Mouse (Mus musculus): Measurements from ENCODE around the gene Exosc1. TPM values are rescaled to one million over a fixed set of nuclear protein-coding genes. Genes with fewer than 3 reads are reported as not detected.

Gene Exosc1
- 43.0 TPM for polyA plus RNA-seq (2015; fragmentation: Illumina TruSeq; extraction: RNeasy Lipid Tissue Mini Kit (QIAGEN cat#74804); ENCODE audit: insufficient read depth, low replicate concordance)

DNA sequence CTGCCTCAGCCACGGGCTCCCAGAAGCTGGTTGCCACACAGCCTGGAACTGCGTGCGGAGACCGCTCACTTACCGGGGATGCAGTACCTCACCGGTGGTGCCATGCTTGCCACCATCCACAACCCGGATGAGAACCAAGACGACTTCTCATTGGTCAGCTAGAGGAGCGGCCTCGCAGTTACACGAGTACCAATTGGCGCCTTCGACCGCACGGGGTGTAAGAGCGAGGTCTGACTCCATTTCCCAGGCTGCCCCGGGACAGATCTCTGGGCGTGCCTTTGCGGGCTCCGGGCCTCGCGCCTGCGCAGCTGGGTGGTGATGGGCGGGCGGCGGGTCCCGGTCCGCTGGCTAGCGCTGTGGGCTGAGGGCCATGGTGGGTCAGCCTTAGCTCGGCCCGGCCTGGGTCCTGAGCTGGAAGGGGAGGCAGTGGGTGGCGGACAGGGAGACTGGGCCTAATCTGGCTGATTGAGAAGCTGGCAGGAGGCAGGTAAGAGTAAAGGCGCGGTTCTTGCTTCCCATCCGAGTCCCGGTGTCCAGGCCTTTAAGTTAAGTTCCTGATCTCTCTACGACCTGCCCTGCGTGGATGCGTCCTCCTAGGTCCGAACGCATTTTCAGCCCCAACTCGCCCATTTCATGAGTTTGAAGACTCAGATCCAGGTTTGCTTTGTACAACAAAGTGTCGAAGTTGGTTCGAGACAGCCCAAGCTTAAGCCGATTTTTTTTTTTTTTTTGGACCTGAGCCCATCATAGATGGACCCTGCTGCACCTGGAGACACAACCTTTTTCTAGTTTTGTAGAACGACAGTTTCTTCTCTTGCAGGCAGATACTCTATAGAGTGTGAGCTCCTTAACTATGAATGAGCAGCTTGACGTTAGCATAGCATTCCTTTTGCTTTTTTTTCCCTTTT lies at the start of gene Exosc1, which contains the start of gene Zdhhc16:
Exosc1 (minus strand) TSS at position 245 of the 908 bp plus-strand sequence.
Zdhhc16 (plus strand) TSS at position 302 of the 908 bp plus-strand sequence.

DNA sequence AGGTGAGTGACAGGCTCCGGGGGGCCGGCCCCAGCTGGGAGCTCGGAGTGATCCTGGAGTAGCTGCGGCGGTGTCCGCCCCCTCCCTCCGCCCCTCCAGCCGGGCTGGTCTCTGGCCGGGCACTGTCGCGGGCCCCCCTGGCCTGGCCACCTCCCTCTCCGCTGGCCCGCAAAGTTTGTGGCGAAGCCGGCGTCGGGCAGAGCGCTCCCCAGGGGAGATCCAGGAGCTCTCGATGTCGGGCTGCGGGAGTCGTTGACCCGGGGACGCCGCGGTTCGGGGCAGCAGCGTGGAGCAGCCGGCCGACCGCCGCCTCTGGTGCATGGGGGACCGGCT lies 48.3 kb upstream of the Exosc1 start, which contains the start of gene Ubtd1:
Ubtd1 (plus strand) TSS at position 169 of the 333 bp plus-strand sequence.

DNA sequence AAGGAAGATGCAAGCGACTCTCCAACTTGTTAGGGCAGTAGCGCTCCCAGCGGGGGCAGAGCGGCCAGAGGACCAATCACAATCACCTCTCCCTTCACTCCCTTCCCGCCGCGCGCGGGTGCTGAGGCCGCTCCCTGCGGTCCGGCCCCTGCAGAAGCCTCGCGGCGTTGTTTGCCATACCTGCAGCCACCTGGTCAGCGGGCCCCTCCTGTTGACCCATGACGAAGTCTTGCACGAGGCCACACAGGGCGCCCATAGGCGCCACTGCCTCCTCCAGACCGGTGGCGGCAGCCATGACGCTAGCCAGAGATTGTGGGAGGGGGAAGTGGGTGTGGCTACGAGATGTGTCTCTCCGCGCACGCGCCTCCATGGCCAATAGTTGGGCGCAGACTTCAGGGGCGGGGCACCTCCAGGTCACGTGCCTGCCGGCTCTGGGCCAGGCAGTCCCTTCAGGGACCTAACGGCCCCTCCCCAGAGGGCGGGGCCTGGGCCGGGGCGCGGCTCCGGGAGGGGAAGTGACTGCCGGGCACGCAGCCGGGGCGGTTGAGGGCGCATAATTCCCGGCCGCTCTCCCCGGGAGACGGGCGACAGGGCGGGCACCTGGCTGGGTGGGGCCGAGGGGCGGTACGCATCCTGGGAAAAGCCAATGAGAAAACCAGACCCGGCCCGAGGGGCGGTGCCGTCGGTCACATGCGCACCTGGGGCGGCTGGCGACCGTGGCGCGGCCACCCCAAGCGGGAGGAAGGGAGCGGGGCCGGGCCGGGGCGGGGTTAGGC lies 47.8 kb upstream of the Exosc1 start, which contains the start of gene Mms19:
Mms19 (minus strand) TSS at position 339 of the 776 bp plus-strand sequence.

DNA sequence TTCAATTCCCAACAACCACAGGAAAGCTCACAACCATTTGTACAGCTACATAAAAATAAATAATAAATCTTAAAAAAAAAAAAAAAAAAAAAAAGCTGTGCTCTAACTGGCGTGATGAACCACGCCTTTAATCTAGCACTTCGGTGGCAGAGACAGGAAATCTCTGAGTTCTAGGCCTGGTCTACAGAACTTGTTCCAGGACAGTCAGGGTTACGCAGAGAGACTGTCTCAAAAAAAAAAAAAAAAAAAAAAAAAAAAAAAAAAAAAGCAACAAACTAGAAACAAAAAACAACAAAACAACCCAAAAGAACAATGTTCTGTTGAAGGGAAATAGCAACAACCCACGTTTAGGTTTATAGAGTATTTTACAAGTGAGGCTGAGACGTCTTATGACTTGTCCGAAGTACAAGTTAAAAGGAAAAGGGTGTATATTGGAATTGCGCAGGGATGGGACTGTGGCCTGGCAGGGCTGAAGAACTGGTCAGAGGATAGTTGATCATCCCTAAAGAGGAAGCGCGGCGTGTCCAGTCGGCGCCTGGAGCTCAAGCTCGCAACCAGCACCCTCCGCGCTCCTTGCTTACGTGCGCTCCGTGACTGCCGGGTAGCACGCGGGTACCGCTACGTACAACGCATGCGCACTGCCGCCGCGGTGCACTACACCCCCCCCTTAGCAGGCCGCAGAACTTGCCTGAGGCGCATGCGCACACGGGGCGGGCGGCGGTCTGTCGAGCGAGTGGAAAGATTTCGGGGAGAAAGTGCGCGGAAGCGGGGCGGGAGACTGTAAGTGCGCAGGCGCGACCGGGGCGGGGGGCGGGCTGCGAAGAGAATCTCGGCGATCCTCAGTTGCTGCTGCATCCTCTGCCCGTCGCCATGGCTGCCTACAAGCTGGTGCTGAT lies 21.8 kb downstream of the Exosc1 start, which contains the start of gene Pgam1:
Pgam1 (plus strand) TSS at position 746 of the 896 bp plus-strand sequence.

DNA sequence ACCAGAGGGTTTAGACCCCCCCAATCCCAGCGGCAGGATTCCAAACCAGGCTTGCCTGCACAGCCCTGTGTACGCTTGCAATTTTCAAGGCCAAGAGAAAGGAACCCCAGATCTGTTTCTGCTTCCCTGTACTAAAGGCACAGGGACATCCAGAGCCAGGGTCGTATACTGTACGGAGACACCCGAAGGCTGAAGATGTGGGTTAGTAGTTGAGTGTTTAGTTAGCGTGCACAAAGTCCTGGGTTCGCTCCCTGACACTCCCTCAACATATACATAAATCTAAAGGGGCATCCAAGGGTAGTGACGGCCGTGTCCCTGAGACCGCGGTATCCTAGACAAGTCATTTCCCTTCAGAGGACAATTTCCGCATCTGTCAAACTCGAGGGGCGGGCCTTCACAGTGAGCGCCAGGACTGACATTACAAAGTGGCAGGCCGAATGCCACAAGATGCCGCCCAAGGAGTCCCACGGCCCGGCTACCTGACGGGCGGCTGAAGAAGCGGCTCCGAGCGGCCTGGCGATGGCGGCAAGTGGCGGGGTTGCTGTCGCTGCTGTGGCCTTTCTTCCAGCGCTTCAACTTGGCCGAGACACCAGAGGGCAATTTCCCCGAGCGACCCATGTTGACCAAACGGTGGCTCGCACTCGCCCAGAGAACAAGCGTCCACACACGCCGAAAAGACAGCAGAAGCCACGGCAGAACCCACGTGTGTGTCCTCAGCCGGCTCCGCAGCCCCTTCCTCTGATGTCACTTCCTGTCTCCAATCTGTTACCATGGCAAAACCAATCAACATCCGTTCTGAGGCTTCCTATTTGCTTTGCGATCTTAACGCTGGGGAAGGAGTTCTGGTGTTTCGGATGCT lies 37.5 kb downstream of the Exosc1 start, which contains the start of gene Rrp12:
Rrp12 (minus strand) TSS at position 714 of the 859 bp plus-strand sequence.

Other genes starting within 250 kb of the Exosc1 start
- gene Slit1, start 189.8 kb downstream of the Exosc1 start, polyA plus RNA-seq (2015; fragmentation: Illumina TruSeq; extraction: RNeasy Lipid Tissue Mini Kit (QIAGEN cat#74804); ENCODE audit: insufficient read depth, low replicate concordance): 0.59 TPM
- 21.3 TPM for gene Arhgap19, start 131.4 kb downstream of the Exosc1 start, polyA plus RNA-seq (2015; fragmentation: Illumina TruSeq; extraction: RNeasy Lipid Tissue Mini Kit (QIAGEN cat#74804); ENCODE audit: insufficient read depth, low replicate concordance)
- gene Frat1, start 103.5 kb downstream of the Exosc1 start, polyA plus RNA-seq (2015; fragmentation: Illumina TruSeq; extraction: RNeasy Lipid Tissue Mini Kit (QIAGEN cat#74804); ENCODE audit: insufficient read depth, low replicate concordance): 5.9 TPM
- gene Frat2, start 85.3 kb downstream of the Exosc1 start, polyA plus RNA-seq (2015; fragmentation: Illumina TruSeq; extraction: RNeasy Lipid Tissue Mini Kit (QIAGEN cat#74804); ENCODE audit: insufficient read depth, low replicate concordance): 6.5 TPM
- gene Rrp12, start 37.2 kb downstream of the Exosc1 start, polyA plus RNA-seq (2015; fragmentation: Illumina TruSeq; extraction: RNeasy Lipid Tissue Mini Kit (QIAGEN cat#74804); ENCODE audit: insufficient read depth, low replicate concordance): 6.1 TPM
- gene Pgam1, start 21.5 kb downstream of the Exosc1 start, polyA plus RNA-seq (2015; fragmentation: Illumina TruSeq; extraction: RNeasy Lipid Tissue Mini Kit (QIAGEN cat#74804); ENCODE audit: insufficient read depth, low replicate concordance): 103 TPM
- 57.5 TPM for gene Zdhhc16, start 57 bp upstream of the Exosc1 start, polyA plus RNA-seq (2015; fragmentation: Illumina TruSeq; extraction: RNeasy Lipid Tissue Mini Kit (QIAGEN cat#74804); ENCODE audit: insufficient read depth, low replicate concordance)
- gene Mms19, start 47.7 kb upstream of the Exosc1 start, polyA plus RNA-seq (2015; fragmentation: Illumina TruSeq; extraction: RNeasy Lipid Tissue Mini Kit (QIAGEN cat#74804); ENCODE audit: insufficient read depth, low replicate concordance): 44.2 TPM
- gene Ubtd1, start 48.3 kb upstream of the Exosc1 start, polyA plus RNA-seq (2015; fragmentation: Illumina TruSeq; extraction: RNeasy Lipid Tissue Mini Kit (QIAGEN cat#74804); ENCODE audit: insufficient read depth, low replicate concordance): 2.3 TPM
- gene Ankrd2, start 102.6 kb upstream of the Exosc1 start, polyA plus RNA-seq (2015; fragmentation: Illumina TruSeq; extraction: RNeasy Lipid Tissue Mini Kit (QIAGEN cat#74804); ENCODE audit: insufficient read depth, low replicate concordance): 1.9 TPM
- 1.3 TPM for gene Hoga1, start 112.2 kb upstream of the Exosc1 start, polyA plus RNA-seq (2015; fragmentation: Illumina TruSeq; extraction: RNeasy Lipid Tissue Mini Kit (QIAGEN cat#74804); ENCODE audit: insufficient read depth, low replicate concordance)
- gene 4933411K16Rik, start 118.8 kb upstream of the Exosc1 start, polyA plus RNA-seq (2015; fragmentation: Illumina TruSeq; extraction: RNeasy Lipid Tissue Mini Kit (QIAGEN cat#74804); ENCODE audit: insufficient read depth, low replicate concordance): 0.23 TPM
- gene Morn4, start 152.9 kb upstream of the Exosc1 start, polyA plus RNA-seq (2015; fragmentation: Illumina TruSeq; extraction: RNeasy Lipid Tissue Mini Kit (QIAGEN cat#74804); ENCODE audit: insufficient read depth, low replicate concordance): 0.28 TPM
- gene Pi4k2a, start 157.0 kb upstream of the Exosc1 start, polyA plus RNA-seq (2015; fragmentation: Illumina TruSeq; extraction: RNeasy Lipid Tissue Mini Kit (QIAGEN cat#74804); ENCODE audit: insufficient read depth, low replicate concordance): 19.3 TPM
- 8.0 TPM for gene Avpi1, start 195.6 kb upstream of the Exosc1 start, polyA plus RNA-seq (2015; fragmentation: Illumina TruSeq; extraction: RNeasy Lipid Tissue Mini Kit (QIAGEN cat#74804); ENCODE audit: insufficient read depth, low replicate concordance)
- 42.8 TPM for gene Marveld1, start 214.0 kb upstream of the Exosc1 start, polyA plus RNA-seq (2015; fragmentation: Illumina TruSeq; extraction: RNeasy Lipid Tissue Mini Kit (QIAGEN cat#74804); ENCODE audit: insufficient read depth, low replicate concordance)
- 30.0 TPM for gene Zfyve27, start 230.5 kb upstream of the Exosc1 start, polyA plus RNA-seq (2015; fragmentation: Illumina TruSeq; extraction: RNeasy Lipid Tissue Mini Kit (QIAGEN cat#74804); ENCODE audit: insufficient read depth, low replicate concordance)